Mouse (Mus musculus) erythroblast, embryonic 14.5 days (primary cell): ENCODE measurements around the gene Map4k5.

Experiments used
- GATA1 ChIP-seq: IDR thresholded peaks from 2 replicates; pipeline ENCODE4 v1.6.1; 2012; ENCODE audit warnings: low read length, inconsistent platforms, mixed read lengths
- TAL1 ChIP-seq: IDR thresholded peaks from 3 replicates; pipeline ENCODE4 v1.6.1; 2012; ENCODE audit warnings: low read length, inconsistent platforms, mixed read lengths

GRCm38 (mm10) chr12:69766185-69766904, 126.7 kb downstream of the Map4k5 start:
- TF ChIP-seq GATA1, result no peak
- no peak for TF ChIP-seq TAL1
